Mouse (Mus musculus) myocyte (in vitro differentiated cells): ENCODE data around the gene Armh1.

Experiments used
- CEBPB ChIP-seq: IDR thresholded peaks from 2 replicates; pipeline ENCODE4 v1.6.1; 2011; ENCODE audit warnings: mild to moderate bottlenecking, moderate library complexity; ENCODE audit not compliant: poor library complexity, insufficient read depth, severe bottlenecking
- E2F4 ChIP-seq: IDR thresholded peaks from one replicate; pipeline ENCODE4 v1.6.1; 2011; ENCODE audit warnings: mild to moderate bottlenecking, control low read depth, moderate library complexity; ENCODE audit not compliant: insufficient read depth
- MAX ChIP-seq: IDR thresholded peaks from one replicate; pipeline ENCODE4 v1.6.1; 2011; ENCODE audit warnings: low read depth, mild to moderate bottlenecking, control low read depth
- POLR2A ChIP-seq: IDR thresholded peaks from one replicate; pipeline ENCODE4 v1.6.1; 2011; ENCODE audit warnings: low read depth, mild to moderate bottlenecking, control low read depth, moderate library complexity; ENCODE audit not compliant: insufficient read length

GRCm38 (mm10) chr4:117253218-117254016 lies 1.5 kb upstream of the Armh1 start:
- TF ChIP-seq E2F4 (no peak), CEBPB (no peak), POLR2A (no peak), MAX (no peak)
